Comparison of ENCODE assay signal across 20 mouse cellular contexts in the genomic region with DNA sequence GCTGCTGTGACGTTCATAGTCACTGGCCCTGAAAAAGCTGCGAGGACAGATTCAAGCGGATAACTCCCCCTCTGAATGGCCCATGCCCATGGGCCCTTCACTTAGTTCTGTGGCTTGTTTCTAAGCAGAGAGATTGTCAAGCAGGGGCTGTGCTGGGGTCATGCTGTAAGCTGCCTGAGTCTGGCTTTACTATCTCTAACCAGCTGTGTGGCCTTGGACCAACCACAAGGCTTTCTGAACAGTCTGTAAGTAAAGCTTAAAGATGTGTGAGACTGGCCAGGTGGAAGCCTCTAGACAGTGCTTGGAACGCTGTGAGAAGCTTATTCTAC.
A peak's percentile ranks its signal among the peaks of the same experiment; 100 is the strongest.
DNase-seq lines count a peak whose midpoint lies in the region; ATAC-seq and TF ChIP-seq lines count a peak whose summit lies in the region.
"Had no signal": no experiment of that assay in that cellular context is flagged by ENCODE, and none has a peak within 500 bp of the region (broad histone marks: within the 10 kb centered on the region; RNA-seq: fewer than 3 reads in every experiment).

No protein-coding gene starts in this region.

- H3K4me1 ChIP-seq in kidney, embryonic 15.5 days = peaks cover 38% of the 10 kb centered on the region
- peaks cover 30% of the 10 kb centered on the region for H3K4me1 ChIP-seq in small intestine, adult 2 months (ENCODE audit: control insufficient read depth, insufficient read depth, insufficient read length, low read length)
- H3K4me1 ChIP-seq: hindbrain, embryonic 15.5 days; midbrain, embryonic 15.5 days had no signal

- 66% methylated on average over 4 of the region's 4 CpGs for WGBS in kidney, embryonic 15.5 days
- 57% methylated on average over 4 of the region's 4 CpGs for WGBS in small intestine, adult 2 months

- H3K9ac ChIP-seq in kidney, embryonic 15.5 days = no peak overlapping the region
- H3K9ac ChIP-seq: hindbrain, embryonic 15.5 days; liver, embryonic 14.5 days; midbrain, embryonic 15.5 days had no signal

- no peak for DNase-seq in kidney, adult 8-10 months
- DNase-seq in ovary, adult 18-20 months (ENCODE audit: low spot score) = peak; percentile 66
- DNase-seq in ovary, postnatal 36 days (ENCODE audit: low spot score) = no peak
- no peak for DNase-seq in right cerebral cortex, postnatal 25 days
- no peak for DNase-seq in left cerebral cortex, postnatal 25 days (ENCODE audit: low spot score in 2 of 2)
- DNase-seq: cerebellum, adult 2 months; cerebellum, postnatal 36 days; heart, postnatal 4 days; kidney, postnatal 4 days; layer of hippocampus, adult 9-11 months; lung, postnatal 10 days; right cerebral cortex, postnatal 4 days had no signal

- H3K9me3 ChIP-seq in kidney, embryonic 15.5 days (replicated peaks) = no peaks in the 10 kb centered on the region
- H3K9me3 ChIP-seq: hindbrain, embryonic 15.5 days; megakaryocyte, embryonic 14.5 days; midbrain, embryonic 15.5 days had no signal

- H3K36me3 ChIP-seq in kidney, embryonic 15.5 days = peaks cover 31% of the 10 kb centered on the region; the same call in 1 of the 2 replicates
- peaks cover 25% of the 10 kb centered on the region for H3K36me3 ChIP-seq in small intestine, adult 2 months (ENCODE audit: control insufficient read depth, insufficient read depth, low read length)

- TF ChIP-seq POLR2A in small intestine, adult 2 months (IDR thresholded peaks at IDR 0.05; ENCODE audit: low read depth, low read length) = no peak

- intact Hi-C loops in left cerebral cortex, postnatal 25 days (cut with DNase I) = no loop called here

- H3K27ac ChIP-seq in kidney, embryonic 15.5 days = peak overlapping the region; percentile 77
- H3K27ac ChIP-seq in small intestine, adult 2 months (ENCODE audit: insufficient read depth, low read depth, low read length) = peak overlapping the region; percentile 25
- H3K27ac ChIP-seq: hindbrain, embryonic 15.5 days; left cerebral cortex, adult 2 months; liver, embryonic 14.5 days; midbrain, embryonic 15.5 days had no signal

- no peak for TF ChIP-seq CTCF in small intestine, adult 2 months (IDR thresholded peaks at IDR 0.05; ENCODE audit: extremely low read depth, insufficient read length, insufficient replicate concordance, low read depth, low read length)

- H3K4me3 ChIP-seq in kidney, embryonic 15.5 days (replicated peaks) = no peak overlapping the region
- no peak overlapping the region for H3K4me3 ChIP-seq in small intestine, adult 2 months (ENCODE audit: low read depth, low read length)
- H3K4me3 ChIP-seq: hindbrain, embryonic 15.5 days; left cerebral cortex, adult 2 months; megakaryocyte, embryonic 14.5 days; midbrain, embryonic 15.5 days; myocyte had no signal

- H3K4me2 ChIP-seq in kidney, embryonic 15.5 days = no peak overlapping the region
- H3K4me2 ChIP-seq: hindbrain, embryonic 15.5 days; midbrain, embryonic 15.5 days had no signal

- H3K27me3 ChIP-seq in kidney, embryonic 15.5 days = no peaks in the 10 kb centered on the region
- no peaks in the 10 kb centered on the region for H3K27me3 ChIP-seq in small intestine, adult 2 months (ENCODE audit: control insufficient read depth, insufficient read depth, low read length)
- H3K27me3 ChIP-seq: hindbrain, embryonic 15.5 days; megakaryocyte, embryonic 14.5 days; midbrain, embryonic 15.5 days had no signal

- ATAC-seq in kidney, embryonic 15.5 days (replicated peaks; ENCODE audit: low FRiP score) = no peak
- ATAC-seq: midbrain, embryonic 15.5 days had no signal
